Mouse (Mus musculus) heart, postnatal 14 days (tissue): ENCODE data around the gene Gm38394. TPM values are rescaled to one million over a fixed set of nuclear protein-coding genes. Genes with fewer than 3 reads are reported as not detected.
"Not testable (repeated sequence)": the region's sequence is repeated elsewhere in the genome, so short reads cannot be mapped to it uniquely, and the experiment has no call there.

Experiments used
- DNase-seq, 2 experiments: peaks; one replicate each; pipeline ENCODE4 v3.0.0; 2021 to 2022
- intact Hi-C: fragments of 180-260 bp; cut with DNase I; formaldehyde crosslinking; loops from one replicate; pipeline ENCODE4 v1.15.1; 2025
- long read RNA-seq, 2 experiments: library from polyadenylated mRNA; stranded (forward); transcript quantifications; one replicate each; pipeline ENCODE4 v2.0.0; 2021
- total RNA-seq, 2 experiments: library from RNA; stranded (reverse); gene quantifications; 2 replicates each; pipeline ENCODE4 v1.2.3; 2021

Gm38394 gene
- total RNA-seq, result 10 to 100 TPM; 28.3 to 29.5 TPM
- long read RNA-seq, experiment 1, result 0 reads
- long read RNA-seq, experiment 2, partial matches to known transcripts, result 5 of 5 reads
- long read RNA-seq, experiment 2, other reads (novel, unspliced or antisense), result 0 of 5 reads

DNA sequence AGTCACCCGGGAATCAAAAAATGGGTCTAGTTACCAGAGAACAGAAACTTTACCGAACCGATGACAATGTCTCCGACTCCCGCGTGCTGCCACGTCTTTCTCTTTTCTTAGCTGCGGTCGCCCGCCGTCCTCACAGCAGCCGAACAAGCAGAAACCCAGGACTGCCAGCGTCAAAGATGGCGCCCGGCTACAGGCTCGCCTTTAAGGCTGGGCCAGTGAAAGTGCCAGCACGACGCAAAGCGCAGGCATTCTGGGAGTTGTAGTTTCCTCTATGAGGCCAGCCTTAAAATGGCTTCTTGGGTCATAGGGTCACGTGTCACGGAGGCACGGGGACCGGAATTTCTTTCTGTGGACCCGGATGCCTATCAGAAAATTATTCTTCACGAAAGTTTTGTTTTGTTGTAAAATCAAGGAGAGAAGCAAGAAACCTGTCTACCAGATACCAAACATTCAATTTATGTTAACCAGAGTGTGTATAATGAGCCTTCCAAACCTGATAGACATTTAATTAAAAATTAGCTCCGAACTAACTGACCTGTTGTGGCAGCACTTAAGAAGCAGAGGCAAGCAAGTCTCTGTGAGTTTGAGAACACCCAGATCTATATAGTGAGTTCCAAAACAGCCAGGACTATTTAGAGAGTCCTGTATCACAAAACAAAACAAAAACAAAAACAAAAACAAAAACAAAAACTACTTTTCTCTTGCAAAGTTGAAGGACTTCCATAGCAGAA, at the start of gene Gm38394:
Gene Gm38394, minus strand, starts transcription at position 116 of the 731 bp plus-strand sequence.
- intact Hi-C loops, result no loop called here
- DNase-seq, result peak; percentile 88 to 92

DNA sequence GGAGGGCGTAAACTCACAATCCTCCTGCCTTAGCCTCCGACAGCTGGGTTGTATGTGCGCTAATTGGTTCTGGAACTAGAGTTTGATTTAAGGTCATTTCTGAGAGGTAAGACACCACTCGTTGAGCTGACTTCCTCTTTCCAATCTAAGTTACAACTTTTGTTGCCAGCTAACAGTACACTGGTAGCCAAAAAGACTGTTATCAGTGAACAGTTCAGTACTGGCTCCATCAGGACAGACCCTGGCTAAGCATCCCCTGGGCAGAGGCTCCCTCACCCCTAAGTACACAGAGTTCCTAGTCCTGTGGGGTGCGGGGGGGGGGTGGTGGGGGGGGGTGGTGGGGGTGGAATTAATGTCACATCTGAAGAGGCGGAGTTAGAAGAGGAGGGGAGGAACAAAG, 49.8 kb upstream of the Gm38394 start:
- DNase-seq, result no peak
- intact Hi-C loops, result loop anchor here (5.0 kb wide), 1 partner anchor 69 kb away; no protein-coding TSS in a partner anchor

DNA sequence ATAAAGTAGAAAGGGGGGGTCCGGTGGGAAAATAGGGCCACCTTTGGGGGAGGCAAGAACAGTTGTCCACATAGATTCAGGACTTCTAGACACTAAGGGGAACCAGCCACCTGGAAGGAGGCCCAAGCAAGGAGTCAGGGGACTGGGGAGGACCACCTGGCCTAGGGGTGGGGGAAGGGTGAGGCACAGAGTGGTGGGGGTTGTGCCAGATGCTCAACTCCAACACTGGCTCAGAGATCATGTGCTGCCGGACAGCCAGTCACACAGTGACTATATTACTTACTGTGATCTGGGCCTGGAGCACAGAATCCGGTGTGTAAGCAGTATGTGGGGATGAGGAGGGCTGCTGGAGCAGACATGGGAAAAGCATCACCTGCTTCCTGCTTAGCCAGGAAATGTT, 48.2 kb upstream of the Gm38394 start:
- DNase-seq, result no peak
- intact Hi-C loops, result no loop called here

DNA sequence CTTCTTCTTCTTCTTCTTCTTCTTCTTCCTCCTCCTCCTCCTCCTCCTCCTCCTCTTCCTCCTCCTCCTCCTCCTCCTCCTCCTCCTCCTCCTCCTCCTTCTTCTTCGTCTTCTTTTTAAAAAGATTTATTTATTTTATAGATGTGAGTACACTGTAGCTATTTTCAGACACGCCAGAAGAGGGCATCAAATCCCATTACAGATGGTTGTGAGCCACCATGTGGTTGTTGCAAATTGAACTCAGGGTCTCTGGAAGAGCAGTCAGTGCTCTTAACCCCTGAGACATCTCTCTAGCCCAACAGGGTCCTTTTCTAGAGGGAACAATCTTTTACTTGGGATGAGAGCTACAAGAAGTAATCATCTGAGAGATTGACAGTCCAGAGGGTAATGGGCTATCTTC, 40.7 kb upstream of the Gm38394 start:
- intact Hi-C loops, result not testable (repeated sequence)
- DNase-seq, result peak in 1 of 2 experiments; percentile 36

DNA sequence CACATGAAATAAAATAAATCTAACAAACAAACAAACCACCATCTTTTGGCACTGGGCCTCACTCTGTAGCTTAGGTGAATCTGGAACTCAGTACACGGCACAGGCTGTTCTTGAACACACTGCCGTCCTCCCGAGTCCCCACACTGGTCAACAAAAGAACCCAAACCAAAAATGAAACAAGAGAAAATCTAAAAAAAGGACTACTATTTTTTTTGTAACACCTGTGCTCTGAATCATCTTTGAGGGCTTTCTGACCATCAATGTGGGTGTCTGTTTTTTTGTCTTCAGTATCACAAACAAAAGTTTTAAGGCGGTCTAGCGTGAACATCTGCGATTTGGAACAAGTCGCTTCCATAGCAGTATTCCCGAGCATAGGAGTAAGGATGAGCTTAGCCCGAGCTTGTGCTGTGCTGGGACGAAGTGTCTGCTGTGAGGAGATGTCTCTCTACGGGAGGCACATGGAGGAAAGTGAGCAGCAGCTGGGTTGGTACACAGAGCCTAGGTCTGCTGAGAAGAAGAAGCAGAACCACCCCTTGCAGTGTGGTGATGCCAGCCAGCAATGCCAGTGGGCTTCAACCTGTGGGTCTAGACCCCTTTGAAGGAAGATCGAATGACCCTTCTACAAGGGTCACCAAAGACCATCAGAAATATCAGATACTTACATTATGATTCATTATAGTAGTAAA, 37.0 kb upstream of the Gm38394 start:
- DNase-seq, result no peak

DNA sequence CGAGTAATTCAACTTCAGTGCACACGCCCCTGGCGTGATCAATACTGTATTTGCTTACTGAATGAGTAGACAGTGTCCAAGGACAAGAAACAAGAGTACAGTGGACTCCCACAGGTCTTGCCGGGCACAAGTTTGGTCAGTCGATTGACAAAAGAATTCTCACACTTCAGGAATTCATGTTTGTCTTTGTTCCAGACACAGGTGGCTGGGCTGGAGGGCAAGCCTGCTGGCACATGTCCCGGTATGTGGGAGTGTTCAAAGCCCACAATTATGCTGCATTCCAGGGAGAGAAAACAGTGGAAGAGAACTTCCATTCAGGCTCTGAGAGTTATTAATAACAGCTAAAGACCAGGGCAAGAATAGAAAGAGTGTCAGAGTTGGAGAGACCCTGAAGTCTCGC, 34.8 kb upstream of the Gm38394 start:
- peak; percentile 42 to 69 for DNase-seq

More for the DNA sequence above, 37.0 kb upstream of the Gm38394 start:
- intact Hi-C loops, result no loop called here

DNA sequence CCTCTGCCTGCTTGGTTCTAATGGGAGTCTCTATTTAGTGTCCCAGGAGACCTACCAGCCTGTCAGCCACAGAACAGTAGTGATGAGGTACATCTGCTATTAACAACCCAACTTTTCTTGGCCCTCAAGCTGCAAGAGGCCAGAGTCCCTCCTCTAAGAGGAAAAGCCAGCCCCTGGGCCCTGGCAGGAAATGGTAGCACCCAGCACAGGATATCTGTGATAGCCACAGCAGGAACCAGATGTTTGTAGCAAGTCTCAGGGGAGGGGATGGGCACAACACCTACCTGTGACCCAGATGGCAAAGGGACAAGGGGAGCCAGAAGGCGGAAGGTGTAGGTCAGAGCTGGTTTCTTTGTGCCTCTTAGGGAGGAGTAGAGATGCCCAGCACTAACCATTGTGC, 33.8 kb upstream of the Gm38394 start:
- intact Hi-C loops, result no loop called here
- DNase-seq, result peak; percentile 25 to 28

More for the DNA sequence above, 34.8 kb upstream of the Gm38394 start:
- intact Hi-C loops, result no loop called here

DNA sequence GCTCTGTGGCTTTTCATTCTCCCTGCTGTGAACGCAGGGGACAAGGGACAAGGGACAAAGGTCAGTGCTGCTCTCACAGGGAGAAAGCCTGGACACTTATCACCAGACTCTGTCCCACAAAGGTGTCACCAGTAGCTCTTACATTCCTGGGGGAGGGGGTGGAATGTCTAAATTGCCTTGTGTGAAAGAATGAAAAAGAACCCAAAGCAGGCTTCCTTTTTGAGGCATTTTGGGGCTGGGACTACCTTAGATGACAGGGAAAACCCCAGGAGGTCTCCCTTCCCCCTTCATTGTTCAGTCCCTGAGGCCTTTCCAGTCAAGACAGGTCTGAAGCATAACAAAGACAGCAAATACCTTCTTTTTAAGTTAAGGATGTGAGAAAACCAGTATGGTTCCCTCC, 33.2 kb upstream of the Gm38394 start:
- intact Hi-C loops, result no loop called here
- no peak for DNase-seq

DNA sequence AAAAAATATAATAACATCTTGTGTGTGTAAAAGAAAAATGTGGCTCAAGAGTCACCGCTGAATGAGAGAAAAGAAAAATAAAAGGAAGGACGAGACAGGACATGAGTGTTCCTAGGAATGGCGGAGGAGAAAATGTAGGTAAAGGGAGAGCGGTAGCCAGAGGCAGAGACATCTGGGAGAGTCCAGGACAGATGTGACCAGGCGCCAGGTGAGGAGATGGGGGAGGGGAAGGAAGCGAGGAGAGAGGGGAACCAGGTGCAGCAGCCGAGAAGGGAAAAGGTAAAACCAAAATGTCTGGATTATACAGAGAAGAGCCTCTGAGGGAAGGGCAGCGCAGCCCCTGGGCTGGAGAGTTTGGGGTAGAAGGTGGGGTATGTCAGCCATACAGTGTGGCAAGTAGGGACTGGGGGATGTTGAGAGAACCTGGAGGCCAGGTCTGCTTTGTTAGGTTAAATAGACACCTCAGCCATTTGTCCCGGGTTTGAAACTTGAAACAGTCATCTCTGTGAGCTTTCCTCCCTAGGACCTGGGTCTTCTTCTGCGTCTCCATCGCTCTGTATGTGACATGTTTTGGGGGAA, 32.5 kb upstream of the Gm38394 start:
- intact Hi-C loops, result no loop called here
- no peak for DNase-seq

DNA sequence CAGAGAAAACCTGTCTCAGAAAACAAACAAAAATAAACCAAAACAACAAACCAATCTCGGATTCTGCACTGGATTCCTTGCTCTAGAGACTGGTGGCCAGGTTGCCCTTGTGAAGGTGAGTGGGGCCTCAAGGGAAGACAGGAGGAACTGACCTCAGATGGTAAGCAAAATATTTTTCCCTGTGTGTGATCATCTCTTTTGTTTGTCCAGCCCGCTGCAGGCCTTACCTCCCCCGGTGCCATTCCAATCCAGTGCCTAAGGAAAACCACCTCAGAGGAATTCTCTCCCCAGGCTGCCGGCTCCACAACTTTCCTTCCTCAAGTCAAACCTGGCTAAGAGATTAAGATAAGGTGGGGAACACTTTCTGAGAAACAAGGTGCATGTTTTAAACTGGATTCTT, 31.1 kb upstream of the Gm38394 start:
- intact Hi-C loops, result no loop called here
- DNase-seq, result no peak

DNA sequence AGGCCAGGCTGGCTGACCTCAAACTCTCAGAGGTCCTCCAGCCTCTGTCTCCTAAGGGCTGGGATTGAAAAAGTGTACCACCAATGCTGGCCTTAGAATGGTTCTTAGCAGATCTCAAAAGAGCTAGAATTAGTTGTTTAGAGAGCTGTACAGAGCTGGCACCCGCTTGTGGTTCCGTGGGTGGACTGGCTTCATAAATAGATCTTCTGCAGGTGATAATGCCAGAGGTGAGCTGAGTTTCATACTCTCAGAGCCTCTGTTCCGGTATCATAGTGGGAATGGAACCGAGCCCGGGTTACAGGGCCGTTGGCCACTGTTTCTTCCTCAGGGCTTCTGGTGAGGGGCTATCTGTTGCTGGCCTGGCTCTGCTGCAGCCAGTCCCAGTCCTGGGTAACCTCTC, 29.9 kb upstream of the Gm38394 start:
- intact Hi-C loops, result no loop called here
- no peak for DNase-seq

DNA sequence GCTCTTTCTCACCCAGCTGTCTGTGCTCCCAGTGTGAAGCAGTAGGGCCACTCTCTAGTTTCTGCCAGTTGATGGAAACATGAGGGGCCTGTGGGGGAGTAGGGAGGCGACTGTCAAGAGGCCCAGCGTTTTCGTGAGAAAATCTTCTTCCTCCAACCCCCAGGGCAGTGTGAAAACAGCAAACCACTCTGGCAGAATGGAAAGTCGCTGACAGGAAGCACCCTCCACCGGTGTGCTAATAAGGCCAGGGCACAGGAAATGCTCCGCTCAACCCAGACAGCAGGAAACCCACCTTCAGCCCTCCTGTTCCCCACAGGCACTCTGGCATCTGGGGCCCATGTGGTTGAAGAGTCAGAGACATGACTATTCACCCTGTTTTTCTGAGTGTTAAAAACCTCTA, 28.8 kb upstream of the Gm38394 start, which contains the start of gene Lax1:
Gene Lax1, minus strand, starts transcription at position 212 of the 400 bp plus-strand sequence.
- DNase-seq, result no peak
- intact Hi-C loops, result no loop called here

DNA sequence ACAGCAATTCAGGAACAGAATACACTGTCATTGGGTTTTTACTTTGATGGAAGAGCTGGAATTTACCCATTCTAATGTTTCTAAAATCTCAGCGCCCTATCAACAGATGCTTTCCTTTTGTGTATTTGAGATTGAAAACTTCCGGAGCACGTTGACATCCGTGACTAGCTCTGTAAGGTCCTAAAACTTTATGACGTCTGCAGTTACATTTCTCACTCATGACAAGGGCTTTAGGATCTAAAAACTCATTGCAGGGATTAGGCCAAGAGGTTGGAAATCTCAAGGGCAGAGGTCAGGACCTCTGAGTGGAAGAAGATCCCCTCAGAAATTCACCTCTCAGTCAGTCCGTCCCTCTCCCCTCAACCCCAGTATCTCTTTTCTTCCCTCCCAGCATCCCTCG, 27.2 kb upstream of the Gm38394 start:
- intact Hi-C loops, result no loop called here
- DNase-seq, result no peak

DNA sequence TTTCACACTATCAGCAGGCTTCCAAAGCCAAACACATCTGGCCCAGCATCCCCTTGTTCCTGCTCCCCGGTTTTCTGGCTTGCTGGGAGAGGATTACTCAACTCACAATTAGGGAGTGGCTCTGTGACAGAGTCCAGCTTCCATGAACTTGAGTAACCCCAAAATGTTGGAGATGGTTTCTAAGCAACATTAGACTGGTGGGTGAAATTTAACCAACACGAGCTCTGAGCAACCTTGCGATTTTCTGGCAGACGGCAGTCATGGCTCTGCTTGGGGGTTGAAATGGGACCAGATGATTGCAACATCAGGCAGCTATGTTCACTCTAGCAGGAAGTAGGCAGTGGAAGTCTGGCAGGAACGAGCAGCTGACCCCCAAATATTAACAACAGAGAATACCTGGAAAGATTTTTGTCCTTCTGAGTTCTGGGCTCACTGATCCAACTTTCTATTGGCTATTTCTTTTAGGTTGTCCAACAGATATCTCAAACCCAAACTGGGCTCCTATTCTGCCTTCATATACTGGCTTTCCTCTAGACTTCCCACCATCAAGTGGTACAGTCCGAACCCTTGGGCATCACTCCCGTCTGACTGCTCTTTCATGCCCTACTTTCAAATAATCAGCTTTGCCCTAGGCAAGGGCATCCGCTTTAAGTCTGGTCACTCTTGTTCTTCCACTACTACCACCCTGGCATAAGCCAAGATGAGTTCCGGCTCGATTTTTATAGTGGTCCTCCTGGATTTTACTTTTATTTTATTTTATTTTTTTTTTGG, 24.8 kb upstream of the Gm38394 start:
- DNase-seq, result peak; percentile 62
- intact Hi-C loops, result no loop called here

DNA sequence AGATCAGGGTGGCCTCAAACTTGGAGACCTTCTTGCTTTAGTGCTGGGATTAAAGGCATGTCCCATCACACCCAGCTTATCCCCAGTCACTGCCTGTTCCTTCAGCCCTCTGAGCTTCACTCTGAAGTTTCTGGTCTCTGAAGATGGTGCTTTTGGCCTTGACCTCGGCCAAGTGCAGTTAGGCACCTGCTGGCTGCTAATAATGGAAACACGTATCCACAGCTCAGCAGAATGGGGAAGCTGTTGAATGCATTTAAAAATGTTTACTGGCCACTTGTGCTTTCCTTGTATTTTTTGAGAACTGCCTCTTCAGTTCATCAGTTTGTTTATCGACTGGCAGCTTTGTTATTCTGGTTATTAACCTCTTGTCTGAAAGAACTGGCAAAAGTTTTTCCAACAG, 10.7 kb upstream of the Gm38394 start:
- intact Hi-C loops, result no loop called here

DNA sequence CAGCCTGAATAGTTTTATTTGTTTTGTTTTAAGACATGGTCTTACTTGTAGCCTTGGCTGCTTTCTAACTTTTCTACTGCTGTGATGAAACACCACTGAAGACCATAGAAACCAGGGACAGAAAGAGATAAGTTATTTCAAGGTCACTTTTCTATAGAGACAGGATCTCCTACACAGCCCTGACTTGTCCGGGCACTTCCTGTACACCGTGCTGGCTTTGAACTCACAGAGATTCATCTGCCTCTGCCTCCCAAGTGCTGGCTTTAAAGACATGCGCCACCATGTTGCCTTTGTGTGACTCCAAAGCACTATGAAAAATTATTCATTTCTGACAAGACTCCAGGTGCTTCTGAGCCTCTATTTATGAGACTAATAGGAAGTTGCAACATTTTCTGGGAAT, 10.1 kb upstream of the Gm38394 start:
- intact Hi-C loops, result no loop called here

More for the DNA sequence above, 10.7 kb upstream of the Gm38394 start:
- no peak for DNase-seq

DNA sequence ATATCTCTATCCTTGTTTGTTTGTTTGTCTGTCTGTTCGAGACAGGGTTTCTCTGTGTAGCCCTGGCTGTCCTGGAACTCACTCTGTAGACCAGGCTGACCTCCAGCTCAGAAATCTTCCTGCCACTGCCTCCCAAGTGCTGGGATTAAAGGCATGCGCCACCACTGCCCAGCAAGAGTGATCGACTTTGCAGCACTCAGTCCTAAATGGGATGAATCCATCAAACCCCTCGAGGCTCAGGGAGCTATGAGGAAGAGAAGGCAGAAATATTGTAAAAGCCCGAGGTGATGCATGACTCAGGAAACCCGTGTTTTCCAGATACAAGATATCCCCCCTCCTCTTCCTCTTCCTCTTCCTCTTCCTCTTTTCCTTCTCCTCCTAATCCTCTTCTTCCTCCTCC, 9.7 kb upstream of the Gm38394 start:
- DNase-seq, result no peak
- intact Hi-C loops, result no loop called here

More for the DNA sequence above, 10.1 kb upstream of the Gm38394 start:
- no peak for DNase-seq

DNA sequence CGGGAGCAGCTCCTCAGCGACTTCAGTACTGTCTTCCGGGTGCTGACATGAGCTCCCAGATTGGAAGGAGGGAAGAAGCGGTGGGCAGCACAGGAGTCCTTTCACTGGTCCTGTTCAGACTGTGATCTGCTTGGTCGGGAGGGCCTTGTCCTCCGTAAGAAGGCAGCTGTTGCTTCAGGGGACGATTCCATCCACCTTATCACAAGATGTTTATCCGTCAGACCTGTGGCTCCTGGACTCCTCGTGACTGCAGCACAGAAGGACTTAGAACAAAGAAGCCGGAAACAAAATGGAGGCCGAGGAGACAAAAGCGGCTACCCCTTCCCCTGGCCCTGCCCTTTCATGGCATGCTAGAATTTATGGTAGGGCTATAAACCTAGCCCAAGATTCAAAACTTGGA, 9.1 kb upstream of the Gm38394 start:
- no peak for DNase-seq
- intact Hi-C loops, result no loop called here

DNA sequence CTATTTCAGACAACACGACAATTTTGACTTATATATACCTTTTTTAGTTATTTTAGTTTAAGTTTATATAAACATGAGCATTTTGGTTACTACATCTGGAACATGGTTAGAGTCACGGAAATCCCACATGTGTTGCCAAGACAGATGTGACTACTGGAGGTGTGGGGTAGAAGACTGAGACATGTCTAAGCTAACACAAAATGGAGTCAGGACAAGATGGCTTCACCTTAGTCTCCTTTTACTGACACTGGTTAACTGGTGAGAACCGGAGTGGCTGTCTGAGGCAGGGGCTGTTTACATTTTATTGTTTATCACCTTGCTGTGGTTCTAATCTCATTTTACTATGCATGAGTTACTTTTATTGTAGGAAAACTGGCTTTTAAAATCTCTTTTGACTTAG, 7.5 kb upstream of the Gm38394 start:
- DNase-seq, result no peak
- intact Hi-C loops, result no loop called here

DNA sequence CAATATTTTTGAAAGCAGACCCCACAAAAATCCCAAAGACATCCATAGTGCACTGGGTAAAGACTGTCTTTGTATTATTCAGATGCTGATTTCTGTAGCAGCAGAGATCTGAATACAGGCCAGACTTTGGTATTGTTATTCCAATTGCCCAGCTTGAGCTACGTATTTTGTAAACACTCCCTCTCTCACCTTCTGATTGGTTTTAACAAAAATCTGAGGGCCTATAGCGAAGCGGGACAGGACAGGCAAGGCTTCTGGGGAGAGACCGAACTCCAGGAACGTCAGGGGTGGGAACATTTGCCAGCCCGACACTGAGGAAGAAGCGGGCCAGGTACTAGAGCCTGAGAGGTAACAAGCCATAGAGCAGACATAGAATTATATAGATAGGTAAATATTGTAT, 6.6 kb upstream of the Gm38394 start:
- intact Hi-C loops, result no loop called here
- no peak for DNase-seq

DNA sequence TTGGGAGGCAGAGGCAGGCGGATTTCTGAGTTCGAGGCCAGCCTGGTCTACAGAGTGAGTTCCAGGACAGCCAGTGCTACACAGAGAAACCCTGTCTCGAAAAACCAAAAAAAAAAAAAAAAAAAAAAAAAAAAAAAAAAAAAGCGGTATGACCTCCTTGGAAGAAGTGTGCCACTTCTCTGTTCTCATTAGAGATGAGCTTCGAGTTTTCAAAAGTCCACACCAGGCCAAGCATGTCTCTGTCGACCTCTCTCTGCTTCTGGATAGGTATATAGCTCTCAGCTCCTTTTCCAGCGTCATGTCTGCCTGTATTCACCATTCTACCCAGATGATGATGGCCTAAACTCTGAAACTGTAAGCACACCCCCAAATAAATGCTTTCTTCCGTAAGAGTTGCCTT, 4.6 kb upstream of the Gm38394 start:
- intact Hi-C loops, DNase-seq: not testable (repeated sequence)
